Mouse (Mus musculus): ENCODE data around the gene Olfr806.

DNA sequence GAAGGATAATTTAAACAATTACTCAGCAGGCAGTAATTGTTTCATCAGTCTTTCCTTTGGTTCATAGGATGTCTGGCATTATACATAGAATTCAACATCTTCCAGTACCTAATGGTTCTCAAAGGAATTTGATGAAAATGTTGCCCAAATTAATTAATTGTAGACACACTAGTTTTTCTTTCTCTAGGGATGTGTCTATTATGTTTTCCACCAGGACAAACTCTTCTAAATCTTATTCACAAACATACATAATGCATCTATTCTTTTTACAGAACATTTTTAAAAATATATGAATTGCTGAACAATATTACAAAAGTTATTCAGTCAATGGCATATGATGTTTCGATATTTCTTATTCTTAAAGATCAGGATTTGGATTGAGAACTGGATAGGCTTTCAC lies 23.5 kb upstream of the Olfr806 start, which contains the start of gene Olfr808:
- TF ChIP-seq CTCF (IDR thresholded peaks at IDR 0.05; ENCODE audit: extremely low read depth, insufficient read depth, insufficient read length, insufficient replicate concordance) (no peak), POLR2A (IDR thresholded peaks at IDR 0.05; ENCODE audit: low read depth, low read length) (no peak)

Measured in spleen, adult 2 months (tissue).